ENCODE assay signal across 26 mouse cellular contexts in genomic region chr9:80555531-80556067, GRCm38 (mm10).
DNase-seq lines count a peak whose midpoint lies in the region; ATAC-seq and TF ChIP-seq lines count a peak whose summit lies in the region.
"Had no signal": no experiment of that assay in that cellular context is flagged by ENCODE, and none has a peak within 500 bp of the region (broad histone marks: within the 10 kb centered on the region; RNA-seq: fewer than 3 reads in every experiment).

No protein-coding gene starts in this region.

- H3K4me1 ChIP-seq in hindbrain, embryonic 16.5 days (ENCODE audit: control insufficient read depth, insufficient read depth, low read depth, low read length): no peaks in the 10 kb centered on the region
- no peaks in the 10 kb centered on the region for H3K4me1 ChIP-seq in hindbrain, embryonic 12.5 days
- H3K4me1 ChIP-seq in lung, postnatal 0 days (ENCODE audit: insufficient read depth, low read depth, low read length): no peaks in the 10 kb centered on the region
- no peaks in the 10 kb centered on the region for H3K4me1 ChIP-seq in lung, adult 2 months (ENCODE audit: control insufficient read depth, insufficient read depth, low read length)
- H3K4me1 ChIP-seq in neural tube, embryonic 14.5 days (ENCODE audit: control insufficient read depth, insufficient read depth, low read length): no peaks in the 10 kb centered on the region
- H3K4me1 ChIP-seq: forebrain, embryonic 13.5 days; heart, embryonic 10.5 days; kidney, embryonic 15.5 days; limb, embryonic 12.5 days; megakaryocyte, embryonic 14.5 days had no signal

- DNase-seq in lung, postnatal 0 days (ENCODE audit: low spot score): peak; percentile 13
- no peak for DNase-seq in lung, adult 2 months
- DNase-seq in Muller cell, postnatal 12 days (ENCODE audit: inconsistent ontology term): peak; percentile 67
- DNase-seq in cerebellum, adult 11-12 months: no peak
- DNase-seq: adrenal gland, adult 2 months; cerebellum, adult 2 months; cerebellum, postnatal 36 days; heart, postnatal 4 days; kidney, adult 11 months; kidney, postnatal 36 days; liver, postnatal 0 days; midbrain, embryonic 14.5 days; right cerebral cortex, postnatal 25 days; spleen, adult 18-20 months; thymus, postnatal 25 days had no signal

- peak; percentile 42; the same call in 1 of the 2 replicates for ATAC-seq in hindbrain, embryonic 16.5 days
- no peak for ATAC-seq in hindbrain, embryonic 12.5 days (ENCODE audit: low FRiP score)
- peak; percentile 30; the same call in 1 of the 2 replicates for ATAC-seq in lung, postnatal 0 days
- ATAC-seq in neural tube, embryonic 14.5 days (ENCODE audit: low read depth): peak; percentile 34; the same call in 1 of the 2 replicates
- ATAC-seq: forebrain, embryonic 13.5 days; liver, postnatal 0 days had no signal

- no peak for TF ChIP-seq POLR2A in lung, adult 2 months (IDR thresholded peaks at IDR 0.05; ENCODE audit: borderline replicate concordance, extremely low read depth, low read depth, low read length)

- 32% methylated on average over 1 of the region's 1 CpGs for WGBS in hindbrain, embryonic 16.5 days
- 63% methylated on average over 1 of the region's 1 CpGs for WGBS in hindbrain, embryonic 12.5 days
- 24% methylated on average over 1 of the region's 1 CpGs for WGBS in lung, postnatal 0 days
- 18% methylated on average over 1 of the region's 1 CpGs for WGBS in lung, adult 2 months
- WGBS in neural tube, embryonic 14.5 days: 35% methylated on average over 1 of the region's 1 CpGs

- H3K27ac ChIP-seq in hindbrain, embryonic 16.5 days (ENCODE audit: low read depth, low read length): no peak overlapping the region
- no peak overlapping the region for H3K27ac ChIP-seq in hindbrain, embryonic 12.5 days
- no peak overlapping the region for H3K27ac ChIP-seq in lung, postnatal 0 days (ENCODE audit: low read length)
- H3K27ac ChIP-seq in neural tube, embryonic 14.5 days (ENCODE audit: low read depth, low read length): no peak overlapping the region
- H3K27ac ChIP-seq: forebrain, embryonic 13.5 days; heart, embryonic 10.5 days; kidney, embryonic 15.5 days; limb, embryonic 12.5 days had no signal

- no peaks in the 10 kb centered on the region for H3K9me3 ChIP-seq in hindbrain, embryonic 16.5 days (ENCODE audit: control insufficient read depth, low read length)
- no peaks in the 10 kb centered on the region for H3K9me3 ChIP-seq in hindbrain, embryonic 12.5 days (replicated peaks)
- no peaks in the 10 kb centered on the region for H3K9me3 ChIP-seq in lung, postnatal 0 days (ENCODE audit: low read length)
- no peaks in the 10 kb centered on the region for H3K9me3 ChIP-seq in neural tube, embryonic 14.5 days (ENCODE audit: control insufficient read depth, low read length)
- H3K9me3 ChIP-seq: forebrain, embryonic 13.5 days; G1E; heart, embryonic 10.5 days; kidney, embryonic 15.5 days; limb, embryonic 12.5 days; megakaryocyte, embryonic 14.5 days had no signal

- no peak overlapping the region for H3K4me3 ChIP-seq in hindbrain, embryonic 16.5 days (ENCODE audit: low read length)
- no peak overlapping the region for H3K4me3 ChIP-seq in hindbrain, embryonic 12.5 days
- no peak overlapping the region for H3K4me3 ChIP-seq in lung, postnatal 0 days (ENCODE audit: low read depth, low read length)
- H3K4me3 ChIP-seq in lung, adult 2 months (replicated peaks; ENCODE audit: extremely low read depth, low read depth, low read length): no peak overlapping the region
- no peak overlapping the region for H3K4me3 ChIP-seq in neural tube, embryonic 14.5 days (ENCODE audit: low read depth, low read length)
- H3K4me3 ChIP-seq: forebrain, embryonic 13.5 days; heart, embryonic 10.5 days; kidney, embryonic 15.5 days; limb, embryonic 12.5 days; megakaryocyte, embryonic 14.5 days had no signal

- no peaks in the 10 kb centered on the region for H3K27me3 ChIP-seq in hindbrain, embryonic 16.5 days (replicated peaks; ENCODE audit: control insufficient read depth, insufficient read depth, low read length)
- H3K27me3 ChIP-seq in hindbrain, embryonic 12.5 days: no peaks in the 10 kb centered on the region
- H3K27me3 ChIP-seq in lung, postnatal 0 days (replicated peaks; ENCODE audit: insufficient read depth, low read length): no peaks in the 10 kb centered on the region
- no peaks in the 10 kb centered on the region for H3K27me3 ChIP-seq in neural tube, embryonic 14.5 days (ENCODE audit: control insufficient read depth, insufficient read depth, low read length)
- H3K27me3 ChIP-seq: CH12.LX; forebrain, embryonic 13.5 days; kidney, embryonic 15.5 days; limb, embryonic 12.5 days; megakaryocyte, embryonic 14.5 days had no signal

- no peaks in the 10 kb centered on the region for H3K36me3 ChIP-seq in hindbrain, embryonic 16.5 days (ENCODE audit: control insufficient read depth, insufficient read depth, low read length)
- no peaks in the 10 kb centered on the region for H3K36me3 ChIP-seq in hindbrain, embryonic 12.5 days
- H3K36me3 ChIP-seq in lung, postnatal 0 days (ENCODE audit: insufficient read depth, low read length): no peaks in the 10 kb centered on the region
- H3K36me3 ChIP-seq in neural tube, embryonic 14.5 days (ENCODE audit: control insufficient read depth, insufficient read depth, low read length): no peaks in the 10 kb centered on the region
- H3K36me3 ChIP-seq: G1E; heart, embryonic 10.5 days; kidney, embryonic 15.5 days; limb, embryonic 12.5 days had no signal

- H3K4me2 ChIP-seq in hindbrain, embryonic 16.5 days (ENCODE audit: low read length): no peak overlapping the region
- no peak overlapping the region for H3K4me2 ChIP-seq in hindbrain, embryonic 12.5 days (replicated peaks)
- no peak overlapping the region for H3K4me2 ChIP-seq in lung, postnatal 0 days (replicated peaks; ENCODE audit: low read depth, low read length)
- H3K4me2 ChIP-seq in neural tube, embryonic 14.5 days (ENCODE audit: low read depth, low read length): no peak overlapping the region
- H3K4me2 ChIP-seq: forebrain, embryonic 13.5 days; kidney, embryonic 15.5 days; limb, embryonic 12.5 days; liver, embryonic 11.5 days had no signal

- H3K9ac ChIP-seq in hindbrain, embryonic 16.5 days (ENCODE audit: low read depth, low read length): no peak overlapping the region
- no peak overlapping the region for H3K9ac ChIP-seq in hindbrain, embryonic 12.5 days
- no peak overlapping the region for H3K9ac ChIP-seq in lung, postnatal 0 days (replicated peaks; ENCODE audit: low read depth)
- no peak overlapping the region for H3K9ac ChIP-seq in neural tube, embryonic 14.5 days (replicated peaks; ENCODE audit: low read depth, low read length)
- H3K9ac ChIP-seq: forebrain, embryonic 13.5 days; kidney, embryonic 15.5 days; limb, embryonic 12.5 days; liver, postnatal 0 days had no signal

- no peak for TF ChIP-seq EP300 in lung, postnatal 0 days (IDR thresholded peaks at IDR 0.05)

- TF ChIP-seq CTCF in lung, postnatal 0 days (IDR thresholded peaks at IDR 0.05): no peak
- TF ChIP-seq CTCF in lung, adult 2 months (IDR thresholded peaks at IDR 0.05; ENCODE audit: insufficient read depth, low read length): no peak

Comparison
In these comparisons a context has a peak if more than half of its experiments do, and no peak if none do; other contexts are left out.
1. DNase-seq: peak in lung, postnatal 0 days (single experiment) and Muller cell, postnatal 12 days (single experiment); none in lung, adult 2 months (single experiment) and cerebellum, adult 11-12 months (single experiment).